Mouse (Mus musculus) embryonic facial prominence, embryonic 13.5 days (tissue): Measurements from ENCODE around the gene Pdzd11. TPM values are rescaled to one million over a fixed set of nuclear protein-coding genes. Genes with fewer than 3 reads are reported as not detected.

Experiments
- ATAC-seq: fragments of 200-750 bp; cut with Nextera tagmentation; 2 replicates; pipeline ENCODE4 v1.8.0; 2017; ENCODE audit warnings: low read depth; ENCODE audit not compliant: insufficient number of reproducible peaks, insufficient read depth, low FRiP score, low TSS enrichment
- H3K27ac ChIP-seq: fragments of 300-500 bp; sonication (generic); 2 replicates; pipeline ENCODE4 v1.5.1; 2015; ENCODE audit warnings: moderate library complexity, mild to moderate bottlenecking, inconsistent platforms
- H3K27me3 ChIP-seq: fragments of 300-500 bp; sonication (generic); 2 replicates; pipeline ENCODE4 v1.6.1; 2015; ENCODE audit warnings: mild to moderate bottlenecking, inconsistent platforms
- H3K36me3 ChIP-seq: fragments of 300-500 bp; sonication (generic); 2 replicates; pipeline ENCODE4 v1.6.1; 2015; ENCODE audit warnings: mild to moderate bottlenecking, inconsistent platforms
- H3K4me1 ChIP-seq: fragments of 300-500 bp; sonication (generic); 2 replicates; pipeline ENCODE4 v1.6.1; 2015; ENCODE audit warnings: inconsistent platforms
- H3K4me2 ChIP-seq: fragments of 300-500 bp; sonication (generic); 2 replicates; pipeline ENCODE4 v1.6.1; 2015; ENCODE audit warnings: moderate library complexity, mild to moderate bottlenecking, inconsistent platforms
- H3K4me3 ChIP-seq: fragments of 300-500 bp; sonication (generic); 2 replicates; pipeline ENCODE4 v1.5.1; 2015; ENCODE audit warnings: mild to moderate bottlenecking, inconsistent platforms
- H3K9ac ChIP-seq: fragments of 300-500 bp; sonication (generic); 2 replicates; pipeline ENCODE4 v1.6.1; 2015; ENCODE audit warnings: mild to moderate bottlenecking, inconsistent platforms
- H3K9me3 ChIP-seq: fragments of 300-500 bp; sonication (generic); 2 replicates; pipeline ENCODE4 v1.6.1; 2016; ENCODE audit warnings: inconsistent platforms
- WGBS: fragments of 180-500 bp; shearing (Covaris S2); methylation state at CpG from one replicate; pipeline ENCODE4 v1.1.7; 2015; ENCODE audit warnings: mixed read lengths; 5-methylcytosine and 5-hydroxymethylcytosine counted together
- polyA plus RNA-seq: library from polyadenylated mRNA; unstranded; fragments of >200 nt; fragmentation: Nextera tagmentation; extraction: Ambion mirVana; gene quantifications from 2 replicates; pipeline ENCODE4 v1.2.1, GENCODE M21; 2015

The Pdzd11 gene
- polyA plus RNA-seq, 1 experiment from 2014 or later: 117 TPM

DNA sequence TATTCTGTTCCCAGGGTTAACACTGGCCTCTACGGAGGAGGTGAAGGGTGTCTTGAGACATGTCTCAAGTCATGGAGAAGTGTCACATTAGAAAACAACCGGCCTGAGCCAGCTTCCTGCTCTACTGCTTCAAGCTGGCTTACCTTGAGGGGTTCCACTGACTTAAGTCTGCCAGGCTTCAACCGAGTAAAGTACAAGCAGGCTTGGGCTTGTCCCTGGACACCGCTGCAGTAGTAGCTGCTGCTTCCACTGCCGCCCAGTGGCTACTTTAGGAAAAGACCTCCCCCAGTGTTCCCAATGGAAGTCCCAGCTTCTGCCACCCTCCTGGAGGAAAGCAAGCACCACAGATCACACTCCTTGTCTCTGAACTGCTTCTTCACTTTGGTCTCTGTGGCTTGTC is 28.9 kb downstream of the Pdzd11 start:
- no peaks in the 10 kb centered on the region for H3K36me3 ChIP-seq
- H3K27ac ChIP-seq: no peak overlapping the region
- no peak overlapping the region for H3K9ac ChIP-seq
- WGBS: 20% methylated on average over 5 of the region's 5 CpGs
- H3K4me2 ChIP-seq: no peak overlapping the region
- H3K4me3 ChIP-seq: no peak overlapping the region
- H3K9me3 ChIP-seq: no peaks in the 10 kb centered on the region
- ATAC-seq: 0 out of 2 replicates have a peak, but pooled peaks have one; percentile 48
- no peaks in the 10 kb centered on the region for H3K4me1 ChIP-seq
- peaks cover 55% of the 10 kb centered on the region for H3K27me3 ChIP-seq

DNA sequence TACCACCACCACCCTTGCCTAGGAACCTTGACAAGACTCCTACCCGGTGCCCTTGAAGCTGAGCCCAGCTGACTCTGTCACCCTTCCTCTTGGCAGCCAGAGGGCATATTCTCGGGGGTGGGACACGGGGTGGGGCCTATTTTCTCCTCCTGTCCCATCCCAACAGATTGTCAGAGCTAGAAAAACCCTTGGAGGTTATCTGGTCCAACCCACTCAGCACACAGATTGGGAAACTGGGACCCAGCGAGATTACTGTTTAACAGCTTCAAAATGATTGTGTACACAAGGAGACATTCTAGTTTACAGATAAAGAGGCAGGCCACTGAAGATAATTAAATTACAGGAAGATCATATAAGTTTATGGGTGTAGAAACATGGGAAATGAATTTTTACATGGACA is 31.6 kb downstream of the Pdzd11 start, which contains the start of gene P2ry4:
TSS of gene P2ry4 (minus strand) at position 79 of the 400 bp plus-strand sequence.
- Histone ChIP-seq H3K27ac (no peak within 1 kb of the TSS), H3K36me3 (no peaks in the 10 kb centered on the region), H3K9ac (no peak within 1 kb of the TSS), H3K4me3 (no peak within 1 kb of the TSS), H3K27me3 (peaks cover 46% of the 10 kb centered on the region), H3K4me1 (no peaks in the 10 kb centered on the region), H3K9me3 (no peaks in the 10 kb centered on the region), H3K4me2 (no peak within 1 kb of the TSS)
- 67% methylated on average over 4 of the region's 4 CpGs for WGBS
- no peak for ATAC-seq

Other genes with a start within 250 kb of the Pdzd11 start
- gene Otud6a, start 197.6 kb downstream of the Pdzd11 start, polyA plus RNA-seq: not detected in 2 replicates
- 0.46 and 0.58 TPM in 2 replicates for gene Awat2, start 183.9 kb downstream of the Pdzd11 start, polyA plus RNA-seq
- gene Igbp1, start 132.3 kb downstream of the Pdzd11 start, polyA plus RNA-seq: 43.7 and 45.4 TPM in 2 replicates
- not detected in 2 replicates for gene Dgat2l6, start 101.7 kb downstream of the Pdzd11 start, polyA plus RNA-seq
- not detected in 2 replicates for gene Awat1, start 54.3 kb downstream of the Pdzd11 start, polyA plus RNA-seq
- gene P2ry4, start 31.7 kb downstream of the Pdzd11 start, polyA plus RNA-seq: not detected in 2 replicates
- not detected in 2 replicates for gene Arr3, start 21.1 kb downstream of the Pdzd11 start, polyA plus RNA-seq
- 27.1 and 27.9 TPM in 2 replicates for gene Kif4, start 831 bp downstream of the Pdzd11 start, polyA plus RNA-seq
- gene Gdpd2, start 103.3 kb upstream of the Pdzd11 start, polyA plus RNA-seq: 2.8 and 3.7 TPM in 2 replicates
- 6.7 and 9.4 TPM in 2 replicates for gene Dlg3, start 141.2 kb upstream of the Pdzd11 start, polyA plus RNA-seq